Mouse (Mus musculus) kidney, embryonic 16.5 days (tissue): ENCODE measurements at regions not wholly inside any gene's neighbourhood (a gene's known extent, or its start where the extent isn't known, plus 50 kb on each side); places are given as distances from the start of the nearest gene placed in this dataset.
"Not testable (repeated sequence)": the region's sequence is repeated elsewhere in the genome, so short reads cannot be mapped to it uniquely, and the experiment has no call there.

Experiments used
- ATAC-seq: fragments of 200-750 bp; cut with Nextera tagmentation; 2 replicates; pipeline ENCODE4 v1.8.0; 2017; ENCODE audit warnings: moderate TSS enrichment; ENCODE audit not compliant: low FRiP score, low TSS enrichment
- H3K27ac ChIP-seq: fragments of 300-500 bp; sonication (generic); 2 replicates; pipeline ENCODE4 v1.5.1; 2014; ENCODE audit warnings: low read length
- H3K27me3 ChIP-seq: fragments of 300-500 bp; sonication (generic); 2 replicates; pipeline ENCODE4 v1.6.1; 2014; ENCODE audit warnings: low read length, control low read depth, mixed read lengths; ENCODE audit not compliant: insufficient read depth
- H3K36me3 ChIP-seq: fragments of 300-500 bp; sonication (generic); 2 replicates; pipeline ENCODE4 v1.6.1; 2014; ENCODE audit warnings: low read length, control low read depth, mixed read lengths; ENCODE audit not compliant: insufficient read depth
- H3K4me1 ChIP-seq: fragments of 300-500 bp; sonication (generic); 2 replicates; pipeline ENCODE4 v1.6.1; 2014; ENCODE audit warnings: low read length, control low read depth, mixed read lengths; ENCODE audit not compliant: insufficient read depth
- H3K4me2 ChIP-seq: fragments of 300-500 bp; sonication (generic); replicated peaks from 2 replicates; pipeline ENCODE4 v1.6.1; 2014; ENCODE audit warnings: low read depth, low read length
- H3K4me3 ChIP-seq: fragments of 300-500 bp; sonication (generic); 2 replicates; pipeline ENCODE4 v1.5.1; 2014; ENCODE audit warnings: mild to moderate bottlenecking, low read length
- H3K9ac ChIP-seq: fragments of 300-500 bp; sonication (generic); replicated peaks from 2 replicates; pipeline ENCODE4 v1.6.1; 2014; ENCODE audit warnings: low read length
- H3K9me3 ChIP-seq: fragments of 300-500 bp; sonication (generic); 2 replicates; pipeline ENCODE4 v1.6.1; 2016; ENCODE audit warnings: low read length, control low read depth
- whole genome bisulfite sequencing: fragments of 180-500 bp; shearing (Covaris S2); extraction: QIAGEN DNeasy Blood & Tissue Kit; methylation state at CpG from one replicate; pipeline ENCODE4 v1.1.7; 2014; 5-methylcytosine and 5-hydroxymethylcytosine counted together

GRCm38 (mm10) chr17:91466822-91467221 is 374.0 kb upstream of the Nrxn1 start:
- H3K4me3 ChIP-seq: no peak overlapping the region
- 71% methylated on average over 8 of the region's 8 CpGs for WGBS
- no peak overlapping the region for H3K27ac ChIP-seq
- H3K36me3 ChIP-seq: no peaks in the 10 kb centered on the region
- H3K4me2 ChIP-seq: no peak overlapping the region
- H3K4me1 ChIP-seq: no peaks in the 10 kb centered on the region
- no peak for ATAC-seq
- H3K9ac ChIP-seq: no peak overlapping the region
- no peaks in the 10 kb centered on the region for H3K27me3 ChIP-seq
- 0 out of 2 replicates have a peak, but pooled peaks cover 4% of the 10 kb centered on the region for H3K9me3 ChIP-seq

- ATAC-seq: no peak
- H3K4me1 ChIP-seq: no peaks in the 10 kb centered on the region
- no peaks in the 10 kb centered on the region for H3K27me3 ChIP-seq
- H3K4me2 ChIP-seq: no peak overlapping the region
- H3K27ac ChIP-seq: no peak overlapping the region
- H3K9me3 ChIP-seq: no peaks in the 10 kb centered on the region
- H3K36me3 ChIP-seq: no peaks in the 10 kb centered on the region
- H3K4me3 ChIP-seq: no peak overlapping the region
- no peak overlapping the region for H3K9ac ChIP-seq
Measured at GRCm38 (mm10) chr17:91451711-91452110, 358.8 kb upstream of the Nrxn1 start.

- not testable (repeated sequence) for H3K4me3 ChIP-seq, H3K27ac ChIP-seq, H3K4me2 ChIP-seq, H3K36me3 ChIP-seq, H3K27me3 ChIP-seq, H3K4me1 ChIP-seq, ATAC-seq, H3K9ac ChIP-seq, H3K9me3 ChIP-seq
- WGBS: 90% methylated on average over 8 of the region's 8 CpGs
Measured at GRCm38 (mm10) chr17:91431780-91432720, 339.2 kb upstream of the Nrxn1 start.

GRCm38 (mm10) chr17:91430351-91430750 is 337.5 kb upstream of the Nrxn1 start:
- no peaks in the 10 kb centered on the region for H3K9me3 ChIP-seq
- no peak overlapping the region for H3K4me2 ChIP-seq
- H3K4me1 ChIP-seq: no peaks in the 10 kb centered on the region
- no peaks in the 10 kb centered on the region for H3K27me3 ChIP-seq
- H3K9ac ChIP-seq: no peak overlapping the region
- no peaks in the 10 kb centered on the region for H3K36me3 ChIP-seq
- 71% methylated on average over 1 of the region's 1 CpGs for WGBS
- ATAC-seq: no peak
- no peak overlapping the region for H3K4me3 ChIP-seq
- H3K27ac ChIP-seq: no peak overlapping the region

- H3K4me2 ChIP-seq: no peak overlapping the region
- no peak overlapping the region for H3K27ac ChIP-seq
- H3K9ac ChIP-seq: no peak overlapping the region
- no peak overlapping the region for H3K4me3 ChIP-seq
- no peaks in the 10 kb centered on the region for H3K4me1 ChIP-seq
- no peak for ATAC-seq
- H3K36me3 ChIP-seq: no peaks in the 10 kb centered on the region
- 82% methylated on average over 1 of the region's 1 CpGs for whole genome bisulfite sequencing
- H3K9me3 ChIP-seq: no peaks in the 10 kb centered on the region
- H3K27me3 ChIP-seq: no peaks in the 10 kb centered on the region
Measured at GRCm38 (mm10) chr17:91425120-91425519, 332.2 kb upstream of the Nrxn1 start.

- no peak overlapping the region for H3K4me2 ChIP-seq
- H3K9ac ChIP-seq: no peak overlapping the region
- no peaks in the 10 kb centered on the region for H3K4me1 ChIP-seq
- H3K4me3 ChIP-seq: no peak overlapping the region
- ATAC-seq: no peak
- no peak overlapping the region for H3K27ac ChIP-seq
- no peaks in the 10 kb centered on the region for H3K9me3 ChIP-seq
- no peaks in the 10 kb centered on the region for H3K36me3 ChIP-seq
- WGBS: 50% methylated on average over 1 of the region's 1 CpGs
- no peaks in the 10 kb centered on the region for H3K27me3 ChIP-seq
Measured at GRCm38 (mm10) chr17:91418582-91418981, 325.7 kb upstream of the Nrxn1 start.

- no peak overlapping the region for H3K27ac ChIP-seq
- H3K9ac ChIP-seq: no peak overlapping the region
- H3K9me3 ChIP-seq: no peaks in the 10 kb centered on the region
- no peaks in the 10 kb centered on the region for H3K4me1 ChIP-seq
- H3K36me3 ChIP-seq: no peaks in the 10 kb centered on the region
- no peaks in the 10 kb centered on the region for H3K27me3 ChIP-seq
- H3K4me3 ChIP-seq: no peak overlapping the region
- H3K4me2 ChIP-seq: no peak overlapping the region
- no peak for ATAC-seq
- 92% methylated on average over 2 of the region's 2 CpGs for WGBS
Measured at GRCm38 (mm10) chr17:91390969-91391764, 298.3 kb upstream of the Nrxn1 start.

GRCm38 (mm10) chr17:91389937-91390623 is 297.2 kb upstream of the Nrxn1 start:
- H3K27me3 ChIP-seq, H3K9me3 ChIP-seq, H3K4me3 ChIP-seq, H3K4me1 ChIP-seq, H3K9ac ChIP-seq, H3K36me3 ChIP-seq, ATAC-seq, H3K4me2 ChIP-seq, H3K27ac ChIP-seq: not testable (repeated sequence)
- WGBS: 83% methylated on average over 9 of the region's 9 CpGs

GRCm38 (mm10) chr17:91388521-91388920 is 295.6 kb upstream of the Nrxn1 start:
- H3K27ac ChIP-seq: no peak overlapping the region
- no peak overlapping the region for H3K9ac ChIP-seq
- no peaks in the 10 kb centered on the region for H3K9me3 ChIP-seq
- WGBS: 88% methylated on average over 3 of the region's 3 CpGs
- H3K4me2 ChIP-seq: no peak overlapping the region
- ATAC-seq: no peak
- H3K36me3 ChIP-seq: no peaks in the 10 kb centered on the region
- H3K4me1 ChIP-seq: no peaks in the 10 kb centered on the region
- H3K27me3 ChIP-seq: no peaks in the 10 kb centered on the region
- no peak overlapping the region for H3K4me3 ChIP-seq
